Mouse (Mus musculus): Measurements from ENCODE around the gene Smad3.

- TF ChIP-seq CTCF (IDR thresholded peaks at IDR 0.05; ENCODE audit: low read depth) (no peak), EP300 (optimal IDR thresholded peaks at IDR 0.05) (no peak)
Observed at GRCm38 (mm10) chr9:63754039-63754438, 3.8 kb downstream of the Smad3 start.

Data from stomach, postnatal 0 days (tissue).